Mouse (Mus musculus) cerebellum, adult 8-10 months (tissue): Measurements from ENCODE around the gene Map3k12.

Experiments used
- DNase-seq: peaks from one replicate; pipeline ENCODE4 v3.0.0; 2022

Gene Map3k12

DNA sequence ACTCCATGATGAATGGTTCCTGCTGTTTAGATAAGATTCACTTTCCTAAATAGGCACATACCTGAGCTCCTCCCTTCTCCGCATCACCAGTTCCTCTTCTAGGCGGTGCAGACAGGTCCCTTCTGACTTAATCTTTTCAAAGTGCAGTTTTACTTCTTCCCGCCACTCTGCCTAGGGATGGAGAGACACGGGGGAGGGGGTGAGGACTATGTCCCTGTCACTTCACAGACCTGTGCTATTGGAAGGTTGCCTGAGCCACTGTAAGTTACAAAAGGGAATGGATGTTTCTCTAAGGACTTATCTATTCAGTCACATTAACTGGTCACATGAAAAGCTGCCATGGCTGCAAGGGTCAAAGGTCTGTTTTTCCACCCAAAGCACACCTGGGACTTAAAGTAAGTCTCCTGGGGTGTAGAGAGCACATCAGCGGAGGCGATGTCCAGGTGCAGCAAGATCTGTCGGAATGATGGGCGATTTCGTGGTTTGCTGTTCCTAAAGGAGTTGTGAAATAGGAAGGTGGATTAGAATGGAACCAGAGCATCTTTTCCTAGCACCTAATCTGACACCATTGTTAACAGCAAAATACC is 14.5 kb downstream of the Map3k12 start:
- DNase-seq: peak; percentile 4

DNA sequence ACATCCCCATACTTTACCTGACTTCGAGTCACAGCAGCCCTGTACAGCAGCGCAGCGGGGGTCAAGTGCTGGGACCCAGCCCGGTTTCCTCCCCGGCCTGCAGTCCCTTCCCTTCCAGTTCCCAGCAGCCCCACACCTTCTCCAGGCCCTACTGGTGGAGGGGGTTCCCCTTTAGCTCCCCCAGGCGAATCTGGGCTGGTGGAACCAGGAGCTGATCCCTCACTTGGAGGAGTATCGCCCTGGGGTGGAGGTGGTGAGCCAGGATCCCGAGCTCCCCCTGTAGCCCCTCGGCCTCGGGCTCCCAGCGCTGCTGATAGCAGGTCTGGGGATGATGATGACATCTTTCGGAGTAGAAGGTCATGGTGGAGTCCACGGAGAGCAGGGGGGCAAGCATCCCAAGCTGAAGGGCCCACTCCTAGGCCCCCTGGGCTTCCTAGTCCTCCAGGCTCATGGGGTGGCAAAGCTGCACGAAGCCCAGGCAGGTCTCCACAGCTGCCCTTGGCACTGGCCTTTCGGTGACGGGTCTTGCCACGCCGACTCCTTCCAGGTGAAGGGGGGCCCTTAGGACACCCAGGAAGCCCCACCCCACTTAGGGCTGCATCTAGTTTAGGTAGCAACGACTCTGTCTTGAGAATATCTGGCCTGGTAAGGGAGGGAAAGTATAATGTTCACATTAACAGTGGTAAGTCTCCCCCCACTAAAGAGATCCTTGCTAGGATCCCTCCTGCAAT is 15.6 kb downstream of the Map3k12 start:
- DNase-seq: no peak

DNA sequence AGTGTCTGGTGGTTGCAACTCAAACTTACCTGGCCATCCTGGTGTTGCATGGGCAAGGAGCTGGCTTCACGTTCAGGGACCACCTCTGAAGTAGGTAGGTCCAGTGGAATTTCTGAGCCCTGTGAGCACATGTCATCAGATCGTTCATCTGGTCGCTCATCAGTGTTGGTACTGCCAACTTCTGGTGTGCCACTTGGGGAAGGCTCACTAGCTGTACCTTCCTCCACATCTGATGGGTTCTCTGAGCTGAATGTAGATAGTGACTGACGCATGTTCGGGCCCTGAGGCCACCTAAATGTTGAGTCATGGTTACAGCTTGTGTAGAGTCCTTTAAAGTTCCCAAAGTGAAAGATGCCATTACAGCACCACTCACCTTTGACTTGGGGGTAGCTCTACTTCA is 16.4 kb downstream of the Map3k12 start:
- DNase-seq: no peak

DNA sequence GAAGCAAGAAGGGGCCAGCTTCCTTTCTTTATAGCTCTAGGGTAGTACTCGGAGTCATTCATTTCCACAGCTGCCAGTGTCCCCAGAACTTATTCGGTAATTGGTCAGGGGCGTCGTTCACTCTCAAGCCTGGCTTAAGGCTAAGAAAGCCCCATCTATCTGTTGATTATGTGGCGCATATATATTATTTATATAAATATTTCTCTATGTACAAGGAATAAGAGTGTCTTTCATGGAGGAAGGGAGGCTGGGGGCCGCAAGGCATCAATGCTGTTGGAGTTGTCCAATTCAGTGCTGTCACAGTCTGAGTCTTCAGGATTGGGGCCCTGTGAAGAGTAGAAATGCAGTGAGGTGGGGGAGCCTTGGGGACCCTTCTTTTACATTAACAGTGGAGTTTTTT is 17.0 kb downstream of the Map3k12 start:
- DNase-seq: no peak

- DNase-seq: no peak
Observed at GRCm38 (mm10) chr15:102499370-102499769, 17.5 kb downstream of the Map3k12 start.

GRCm38 (mm10) chr15:102498322-102498721 is 18.5 kb downstream of the Map3k12 start:
- no peak for DNase-seq

DNA sequence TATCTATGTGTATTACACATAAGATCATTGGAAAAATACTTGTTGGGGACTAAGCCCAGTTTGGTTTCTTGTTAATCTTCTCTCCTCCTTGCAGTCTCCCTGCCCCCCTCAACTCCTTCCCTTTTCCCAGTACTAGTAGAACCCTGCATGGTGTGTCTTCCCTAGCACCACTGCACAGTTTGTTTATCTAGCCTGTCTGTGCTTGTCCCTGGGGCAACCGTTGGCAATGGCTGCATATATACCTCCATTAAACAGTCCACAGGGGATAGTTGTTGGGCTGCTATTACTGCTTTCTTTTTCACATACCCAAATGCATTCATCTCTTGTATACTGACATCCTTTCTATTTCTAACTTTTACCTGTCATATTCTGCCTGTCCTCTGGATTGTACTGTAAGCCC is 29.2 kb downstream of the Map3k12 start:
- DNase-seq: no peak

GRCm38 (mm10) chr15:102485853-102486252 is 31.0 kb downstream of the Map3k12 start:
- DNase-seq: no peak

DNA sequence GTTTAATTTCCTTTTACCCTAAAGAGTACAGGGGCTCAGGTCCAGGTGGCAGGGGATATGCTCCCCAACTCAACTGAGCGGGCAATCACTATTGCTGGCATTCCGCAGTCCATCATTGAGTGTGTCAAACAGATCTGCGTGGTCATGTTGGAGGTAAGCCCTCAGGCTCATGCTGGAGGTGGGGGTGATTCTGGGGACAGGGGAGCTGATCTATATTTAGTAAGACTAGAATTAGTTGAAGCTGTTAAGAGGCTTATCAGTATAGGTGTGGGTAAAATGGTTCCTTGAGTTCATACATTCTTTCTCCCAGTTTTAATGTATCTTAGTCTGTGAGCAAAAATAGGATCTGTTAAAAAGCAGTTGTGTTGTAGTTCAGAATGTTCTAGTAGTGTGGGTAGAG is 33.7 kb downstream of the Map3k12 start:
- no peak for DNase-seq

- no peak for DNase-seq
Observed at GRCm38 (mm10) chr15:102474520-102474919, 42.3 kb downstream of the Map3k12 start.

GRCm38 (mm10) chr15:102473246-102473645 is 43.6 kb downstream of the Map3k12 start:
- no peak for DNase-seq

DNA sequence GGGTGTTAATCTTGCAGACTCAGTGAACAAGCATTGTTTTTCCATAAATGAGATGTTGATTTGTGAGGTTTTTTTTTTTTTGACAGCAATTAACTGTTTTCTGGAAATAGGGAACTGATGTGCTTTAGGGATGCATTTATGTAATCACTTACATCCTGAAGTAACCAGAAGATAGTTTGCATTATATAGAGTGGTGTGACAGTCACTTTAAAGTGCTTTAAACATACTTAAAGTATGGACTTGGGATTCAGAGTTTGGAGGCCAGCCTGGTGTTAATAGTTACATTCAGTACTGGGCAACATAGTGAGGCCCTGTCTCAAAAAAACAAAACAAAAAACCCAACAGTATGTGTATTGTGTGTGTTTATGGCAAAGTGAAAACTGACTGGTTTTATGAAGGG is 45.1 kb downstream of the Map3k12 start:
- DNase-seq: no peak

- no peak for DNase-seq
Observed at GRCm38 (mm10) chr15:102471295-102471645, 45.6 kb downstream of the Map3k12 start.

DNA sequence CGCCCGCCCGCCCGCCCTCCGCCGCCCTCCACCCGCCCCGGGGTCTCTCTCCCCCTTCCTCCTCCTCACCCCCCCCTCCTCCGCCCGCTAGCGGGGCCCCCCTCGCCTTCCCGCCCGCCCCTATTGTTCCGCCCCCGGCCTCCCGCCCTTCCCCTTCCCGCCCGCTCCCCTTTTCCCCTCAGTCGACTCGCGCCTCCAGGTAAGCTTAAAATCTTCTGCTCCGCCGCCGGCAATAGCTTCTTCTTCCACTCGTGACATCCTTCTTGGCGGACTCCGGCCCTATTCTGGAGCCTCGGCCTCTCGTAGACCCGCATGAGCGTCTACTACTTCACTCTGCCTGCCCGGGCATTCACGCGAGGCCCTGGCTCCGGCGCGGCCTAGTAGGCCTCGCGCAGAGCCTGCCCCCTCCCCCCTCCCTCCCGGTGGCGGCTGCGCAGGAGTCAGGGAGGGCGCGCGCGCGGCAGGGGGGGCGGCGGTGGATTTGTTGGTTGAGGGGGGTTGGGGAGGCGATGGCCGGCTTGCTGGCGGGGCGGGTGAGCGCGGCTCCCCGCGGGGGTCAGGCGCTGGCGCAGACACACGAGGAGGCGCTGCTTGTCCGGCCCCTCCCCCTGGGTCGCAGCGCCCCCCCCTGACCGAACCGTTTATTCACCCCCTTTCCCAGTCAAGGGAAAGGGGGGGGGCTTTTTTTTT is 46.1 kb downstream of the Map3k12 start:
- DNase-seq: peak; percentile 79

GRCm38 (mm10) chr15:102470183-102470604 is 46.7 kb downstream of the Map3k12 start, which contains the start of gene Pcbp2:
Pcbp2 (plus strand) TSS chr15:102470539.
- peak; percentile 94 for DNase-seq

DNA sequence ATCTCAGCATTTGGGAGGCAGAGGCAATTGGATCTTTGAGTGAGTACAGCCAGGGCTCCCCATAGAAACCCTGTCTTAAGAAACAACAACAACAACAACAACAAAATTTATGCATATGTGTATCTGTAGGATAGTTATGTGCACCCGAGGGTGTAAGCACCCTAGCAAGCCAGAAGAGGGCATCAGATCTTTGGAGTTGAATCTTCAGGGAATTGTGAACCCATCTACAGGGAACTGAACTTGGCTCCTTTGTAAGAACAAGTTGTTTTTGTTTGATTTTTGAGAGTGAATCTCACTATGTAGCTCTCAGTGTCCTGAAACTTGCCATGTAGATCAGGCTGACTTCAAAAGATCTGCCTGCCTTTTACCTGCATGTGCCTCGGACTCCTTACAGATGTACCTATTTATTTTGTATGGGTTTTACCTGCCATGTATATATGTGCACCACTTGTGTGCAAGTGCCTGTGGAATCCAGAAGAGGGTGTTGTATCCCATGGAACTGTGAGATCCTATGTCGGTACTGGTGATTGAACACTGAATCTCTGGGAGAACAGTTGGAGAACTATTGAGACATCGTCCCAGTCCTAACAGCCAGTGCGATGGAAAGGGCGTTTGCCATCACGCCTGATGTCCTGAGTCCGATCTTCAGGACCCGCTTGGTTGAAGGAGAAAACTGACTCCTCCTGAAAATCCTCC is 48.0 kb downstream of the Map3k12 start:
- no peak for DNase-seq

GRCm38 (mm10) chr15:102463666-102464065 is 53.2 kb downstream of the Map3k12 start:
- no peak for DNase-seq

GRCm38 (mm10) chr15:102461430-102462075 is 55.3 kb downstream of the Map3k12 start:
- DNase-seq: no peak

- DNase-seq: no peak
Observed at GRCm38 (mm10) chr15:102460971-102461370, 55.9 kb downstream of the Map3k12 start.

GRCm38 (mm10) chr15:102460409-102460808 is 56.5 kb downstream of the Map3k12 start:
- no peak for DNase-seq

- DNase-seq: no peak
Observed at GRCm38 (mm10) chr15:102459847-102460246, 57.0 kb downstream of the Map3k12 start.

GRCm38 (mm10) chr15:102459381-102459780 is 57.5 kb downstream of the Map3k12 start:
- no peak for DNase-seq

- peak; percentile 95 for DNase-seq
Observed at GRCm38 (mm10) chr15:102458904-102459317, 58.0 kb downstream of the Map3k12 start, which contains the start of gene Prr13. Prr13 (plus strand) TSS chr15:102459028.
